Mouse (Mus musculus) adipose tissue, adult 10 weeks (tissue): ENCODE measurements around the gene Olfr921. TPM values are rescaled to one million over a fixed set of nuclear protein-coding genes. Genes with fewer than 3 reads are reported as not detected.

Source experiments
- polyA plus RNA-seq: library from polyadenylated mRNA; stranded (reverse); fragments of 350-450 nt; fragmentation: Illumina TruSeq; extraction: RNeasy Lipid Tissue Mini Kit (QIAGEN cat#74804); gene quantifications from one replicate; pipeline ENCODE4 v1.2.3, GENCODE M21; 2014; ENCODE audit warnings: low read depth, low replicate concordance

Gene Olfr921
- not detected for polyA plus RNA-seq

GRCm38 (mm10) chr9:38772768-38773167 lies at the start of gene Olfr921:
Gene Olfr921 (plus strand): TSS chr9:38773068.

DNA sequence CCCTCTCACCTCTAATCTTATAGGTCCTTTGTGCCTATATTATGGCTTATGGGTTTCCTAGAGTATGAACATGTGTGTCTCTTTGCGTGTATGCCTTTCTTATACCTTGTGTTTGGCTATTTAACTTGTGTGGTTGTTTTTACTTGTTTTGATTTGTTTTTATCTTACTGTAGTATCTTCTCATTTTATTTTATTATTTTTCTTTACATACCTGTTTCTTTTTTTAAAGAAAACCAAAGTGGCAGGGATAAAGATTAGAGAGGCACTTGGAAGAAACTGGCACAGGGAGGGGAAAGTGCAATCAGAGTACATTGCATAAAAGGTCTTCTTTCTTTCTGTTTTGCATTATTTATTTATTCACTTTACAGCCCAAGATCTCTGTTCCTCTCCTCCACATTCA lies 20.9 kb upstream of the Olfr921 start, which contains the start of gene Olfr920:
Gene Olfr920, plus strand, starts transcription at position 301 of the 400 bp plus-strand sequence.

GRCm38 (mm10) chr9:38814314-38814713 lies 41.4 kb downstream of the Olfr921 start, which contains the start of gene Olfr922:
Gene Olfr922 (plus strand): TSS chr9:38814614.

GRCm38 (mm10) chr9:38826245-38826644 lies 53.4 kb downstream of the Olfr921 start, which contains the start of gene Olfr923:
Gene Olfr923 (plus strand): TSS chr9:38826545.

Other genes with a start within 250 kb of the Olfr921 start
- not detected for gene Olfr910, start 235.2 kb upstream of the Olfr921 start, polyA plus RNA-seq
- gene Olfr912, start 192.9 kb upstream of the Olfr921 start, polyA plus RNA-seq = not detected
- gene Olfr913, start 180.3 kb upstream of the Olfr921 start, polyA plus RNA-seq = not detected
- gene Olfr914, start 168.0 kb upstream of the Olfr921 start, polyA plus RNA-seq = not detected
- not detected for gene Olfr916, start 113.2 kb upstream of the Olfr921 start, polyA plus RNA-seq
- not detected for gene Olfr917, start 107.2 kb upstream of the Olfr921 start, polyA plus RNA-seq
- gene Olfr918, start 98.5 kb upstream of the Olfr921 start, polyA plus RNA-seq = not detected
- not detected for gene Olfr919, start 69.4 kb upstream of the Olfr921 start, polyA plus RNA-seq
- 28.2 TPM for gene Vwa5a, start 54.8 kb upstream of the Olfr921 start, polyA plus RNA-seq
- gene Olfr920, start 20.8 kb upstream of the Olfr921 start, polyA plus RNA-seq = 0.37 TPM
- not detected for gene Olfr922, start 41.5 kb downstream of the Olfr921 start, polyA plus RNA-seq
- not detected for gene Olfr923, start 53.5 kb downstream of the Olfr921 start, polyA plus RNA-seq
- not detected for gene Olfr924, start 71.4 kb downstream of the Olfr921 start, polyA plus RNA-seq
- not detected for gene Olfr26, start 82.0 kb downstream of the Olfr921 start, polyA plus RNA-seq
- gene Olfr926, start 104.1 kb downstream of the Olfr921 start, polyA plus RNA-seq = not detected
- gene Olfr930, start 156.7 kb downstream of the Olfr921 start, polyA plus RNA-seq = not detected
- gene Olfr933, start 199.2 kb downstream of the Olfr921 start, polyA plus RNA-seq = not detected
- gene Olfr934, start 215.2 kb downstream of the Olfr921 start, polyA plus RNA-seq = not detected
- gene Olfr935, start 226.6 kb downstream of the Olfr921 start, polyA plus RNA-seq = not detected